Mouse (Mus musculus): Measurements from ENCODE around the gene Slc16a7. TPM values are rescaled to one million over a fixed set of nuclear protein-coding genes. Genes with fewer than 3 reads are reported as not detected.

Slc16a7 gene
- polyA plus RNA-seq, 1 experiment from 2014 or later = 6.1 TPM

- WGBS = 89% methylated on average over 9 of the region's 9 CpGs
- no peak overlapping the region for H3K27ac ChIP-seq (ENCODE audit: low read depth, low read length)
- no peaks in the 10 kb centered on the region for H3K4me1 ChIP-seq (ENCODE audit: control insufficient read depth, insufficient read depth, low read length)
- no peak for ATAC-seq (ENCODE audit: low FRiP score, low TSS enrichment)
- no peak overlapping the region for H3K9ac ChIP-seq (ENCODE audit: low read depth, low read length)
- H3K9me3 ChIP-seq (ENCODE audit: control insufficient read depth, low read length) = no peaks in the 10 kb centered on the region
- no peak overlapping the region for H3K4me3 ChIP-seq (ENCODE audit: low read length)
- no peaks in the 10 kb centered on the region for H3K27me3 ChIP-seq (ENCODE audit: control insufficient read depth, insufficient read depth, low read length)
- H3K4me2 ChIP-seq (replicated peaks; ENCODE audit: low read depth, low read length) = no peak overlapping the region
- no peaks in the 10 kb centered on the region for H3K36me3 ChIP-seq (ENCODE audit: control insufficient read depth, insufficient read depth, low read length)
Measured at GRCm38 (mm10) chr10:125290320-125290719, 98.9 kb downstream of the Slc16a7 start.

DNA sequence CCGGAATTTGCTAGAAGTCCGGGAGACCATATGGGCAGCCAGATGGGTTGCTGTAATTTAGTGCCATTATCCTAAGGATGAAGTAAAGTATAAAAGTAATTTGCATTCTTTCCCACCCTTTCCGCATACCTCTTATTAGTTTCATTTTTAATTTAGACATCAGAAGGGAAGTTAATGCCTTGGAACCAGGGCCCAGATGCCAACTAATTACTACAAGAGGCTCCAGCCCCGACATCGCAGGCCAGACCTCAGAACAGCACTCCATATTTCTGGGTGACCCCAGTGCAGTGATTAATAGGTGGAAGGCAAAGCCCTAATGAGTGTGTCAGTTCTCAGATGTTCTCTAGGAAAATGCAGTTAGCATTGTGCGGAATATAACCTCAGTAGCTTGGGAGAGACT lies 100.7 kb downstream of the Slc16a7 start:
- Histone ChIP-seq H3K4me1 (ENCODE audit: control insufficient read depth, insufficient read depth, low read length) (no peaks in the 10 kb centered on the region), H3K9me3 (ENCODE audit: control insufficient read depth, low read length) (no peaks in the 10 kb centered on the region), H3K4me2 (replicated peaks; ENCODE audit: low read depth, low read length) (no peak overlapping the region), H3K27me3 (ENCODE audit: control insufficient read depth, insufficient read depth, low read length) (no peaks in the 10 kb centered on the region), H3K36me3 (ENCODE audit: control insufficient read depth, insufficient read depth, low read length) (no peaks in the 10 kb centered on the region), H3K9ac (ENCODE audit: low read depth, low read length) (no peak overlapping the region), H3K27ac (ENCODE audit: low read depth, low read length) (no peak overlapping the region), H3K4me3 (ENCODE audit: low read length) (no peak overlapping the region)
- ATAC-seq (ENCODE audit: low FRiP score, low TSS enrichment) = no peak
- WGBS = 76% methylated on average over 6 of the region's 6 CpGs

DNA sequence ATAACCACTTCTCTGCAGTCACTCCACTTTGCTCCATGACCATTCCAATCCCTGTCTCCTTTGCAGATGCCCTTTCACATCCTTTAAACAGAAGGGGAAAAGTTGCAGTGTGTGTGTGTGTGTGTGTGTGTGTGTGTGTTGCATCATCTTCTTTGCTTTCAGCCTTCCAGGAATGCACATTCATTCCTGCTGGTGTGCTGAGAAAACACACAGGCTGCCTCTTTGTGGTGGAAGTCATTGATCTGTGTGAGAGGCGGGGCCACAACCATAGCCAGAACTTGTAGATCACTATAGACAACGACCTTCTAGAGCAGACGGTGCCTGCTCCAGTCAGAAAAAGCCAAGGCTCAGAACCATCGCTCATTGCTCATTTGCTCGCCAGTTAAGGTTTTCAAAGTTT lies 103.9 kb downstream of the Slc16a7 start:
- no peaks in the 10 kb centered on the region for H3K36me3 ChIP-seq (ENCODE audit: control insufficient read depth, insufficient read depth, low read length)
- no peak overlapping the region for H3K4me3 ChIP-seq (ENCODE audit: low read length)
- no peak overlapping the region for H3K9ac ChIP-seq (ENCODE audit: low read depth, low read length)
- no peak for ATAC-seq (ENCODE audit: low FRiP score, low TSS enrichment)
- H3K4me1 ChIP-seq (ENCODE audit: control insufficient read depth, insufficient read depth, low read length) = no peaks in the 10 kb centered on the region
- WGBS = 76% methylated on average over 5 of the region's 5 CpGs
- no peak overlapping the region for H3K27ac ChIP-seq (ENCODE audit: low read depth, low read length)
- no peaks in the 10 kb centered on the region for H3K9me3 ChIP-seq (ENCODE audit: control insufficient read depth, low read length)
- H3K27me3 ChIP-seq (ENCODE audit: control insufficient read depth, insufficient read depth, low read length) = no peaks in the 10 kb centered on the region
- H3K4me2 ChIP-seq (replicated peaks; ENCODE audit: low read depth, low read length) = no peak overlapping the region

- no peaks in the 10 kb centered on the region for H3K27me3 ChIP-seq (ENCODE audit: control insufficient read depth, insufficient read depth, low read length)
- no peaks in the 10 kb centered on the region for H3K4me1 ChIP-seq (ENCODE audit: control insufficient read depth, insufficient read depth, low read length)
- H3K27ac ChIP-seq (ENCODE audit: low read depth, low read length) = no peak overlapping the region
- H3K9me3 ChIP-seq (ENCODE audit: control insufficient read depth, low read length) = no peaks in the 10 kb centered on the region
- no peak overlapping the region for H3K9ac ChIP-seq (ENCODE audit: low read depth, low read length)
- no peak overlapping the region for H3K4me2 ChIP-seq (replicated peaks; ENCODE audit: low read depth, low read length)
- no peaks in the 10 kb centered on the region for H3K36me3 ChIP-seq (ENCODE audit: control insufficient read depth, insufficient read depth, low read length)
- WGBS = 86% methylated on average over 12 of the region's 12 CpGs
- no peak for ATAC-seq (ENCODE audit: low FRiP score, low TSS enrichment)
- no peak overlapping the region for H3K4me3 ChIP-seq (ENCODE audit: low read length)
Measured at GRCm38 (mm10) chr10:125275149-125275848, 114.0 kb downstream of the Slc16a7 start.

DNA sequence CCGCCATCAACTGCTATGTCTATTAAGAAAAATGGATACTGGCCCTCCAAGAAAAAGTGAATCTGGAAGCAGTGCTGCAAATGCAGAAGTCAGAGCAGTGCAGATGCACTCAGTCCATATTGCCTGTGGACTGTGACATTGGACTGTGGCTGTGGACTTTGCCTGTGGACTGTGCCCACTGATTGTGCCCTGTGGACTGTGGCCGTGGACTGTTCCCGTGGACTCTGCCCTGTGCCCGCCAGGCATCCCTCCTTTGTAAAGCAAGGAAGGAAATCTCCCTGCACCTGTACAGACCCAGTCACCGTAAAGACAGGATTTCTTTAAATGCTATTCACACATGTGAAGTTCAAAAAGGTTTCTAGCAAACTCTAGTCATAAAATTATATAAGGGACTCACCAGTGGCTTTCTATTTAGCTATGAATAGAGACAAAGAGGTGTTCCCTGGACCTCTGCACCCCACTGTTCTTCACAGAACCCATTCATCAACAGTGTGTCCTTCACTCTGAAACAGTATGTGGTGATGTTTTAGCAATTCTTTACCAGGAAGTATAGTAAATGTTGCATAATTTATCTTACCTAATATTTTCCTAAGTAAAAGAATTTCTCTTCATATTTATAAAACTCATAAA lies 114.6 kb downstream of the Slc16a7 start:
- 94% methylated on average over 5 of the region's 5 CpGs for WGBS
- ATAC-seq (ENCODE audit: low FRiP score, low TSS enrichment) = no peak

DNA sequence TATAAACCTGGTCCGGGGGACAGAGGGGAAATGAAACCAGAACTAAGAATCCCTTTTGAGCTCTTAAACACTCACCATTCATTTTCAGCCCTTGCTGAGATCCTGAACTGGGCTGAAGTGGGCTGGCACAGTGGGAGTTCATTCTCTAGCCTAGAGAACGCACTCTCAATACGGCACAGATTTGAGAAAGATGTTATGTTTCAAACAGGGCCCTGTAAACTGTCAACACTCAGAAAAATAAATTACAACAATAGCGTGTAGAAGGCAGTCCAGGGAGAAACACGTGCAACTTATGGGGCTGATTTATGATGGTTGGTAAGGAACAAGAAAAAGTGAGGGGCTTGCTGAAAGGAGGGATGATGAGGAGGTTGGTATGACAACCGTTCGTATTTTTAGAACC lies 115.5 kb downstream of the Slc16a7 start:
- H3K4me3 ChIP-seq (ENCODE audit: low read length) = no peak overlapping the region
- no peak for ATAC-seq (ENCODE audit: low FRiP score, low TSS enrichment)
- WGBS = 59% methylated on average over 7 of the region's 7 CpGs

More for the DNA sequence above, 114.6 kb downstream of the Slc16a7 start:
- H3K4me2 ChIP-seq (replicated peaks; ENCODE audit: low read depth, low read length) = no peak overlapping the region
- H3K9me3 ChIP-seq (ENCODE audit: control insufficient read depth, low read length) = no peaks in the 10 kb centered on the region
- no peak overlapping the region for H3K9ac ChIP-seq (ENCODE audit: low read depth, low read length)
- H3K36me3 ChIP-seq (ENCODE audit: control insufficient read depth, insufficient read depth, low read length) = no peaks in the 10 kb centered on the region
- no peaks in the 10 kb centered on the region for H3K4me1 ChIP-seq (ENCODE audit: control insufficient read depth, insufficient read depth, low read length)
- H3K27ac ChIP-seq (ENCODE audit: low read depth, low read length) = no peak overlapping the region
- H3K4me3 ChIP-seq (ENCODE audit: low read length) = no peak overlapping the region
- no peaks in the 10 kb centered on the region for H3K27me3 ChIP-seq (ENCODE audit: control insufficient read depth, insufficient read depth, low read length)

DNA sequence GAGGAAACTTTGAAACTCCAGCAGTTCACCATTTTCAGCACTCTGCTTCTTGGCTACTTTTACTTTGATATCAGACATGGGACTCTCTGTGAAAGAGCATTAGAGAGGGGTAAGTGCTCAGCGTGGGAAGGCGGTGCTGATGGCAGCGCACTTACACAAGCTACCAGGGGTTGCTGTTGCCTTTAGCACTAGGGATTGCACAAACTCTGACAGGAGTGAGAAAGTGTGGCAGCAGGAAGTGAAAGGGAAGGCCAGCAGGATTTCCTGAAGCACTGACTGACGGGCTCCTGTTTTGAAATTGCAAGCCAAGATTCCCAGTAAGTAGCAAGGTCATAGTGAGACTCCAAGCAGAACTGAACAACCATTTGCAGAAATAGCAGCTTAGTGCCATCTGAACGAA lies 117.8 kb downstream of the Slc16a7 start:
- H3K27me3 ChIP-seq (ENCODE audit: control insufficient read depth, insufficient read depth, low read length) = no peaks in the 10 kb centered on the region
- no peak overlapping the region for H3K27ac ChIP-seq (ENCODE audit: low read depth, low read length)
- no peaks in the 10 kb centered on the region for H3K36me3 ChIP-seq (ENCODE audit: control insufficient read depth, insufficient read depth, low read length)
- H3K4me2 ChIP-seq (replicated peaks; ENCODE audit: low read depth, low read length) = no peak overlapping the region
- no peak overlapping the region for H3K9ac ChIP-seq (ENCODE audit: low read depth, low read length)
- H3K9me3 ChIP-seq (ENCODE audit: control insufficient read depth, low read length) = no peaks in the 10 kb centered on the region
- no peaks in the 10 kb centered on the region for H3K4me1 ChIP-seq (ENCODE audit: control insufficient read depth, insufficient read depth, low read length)
- ATAC-seq (ENCODE audit: low FRiP score, low TSS enrichment) = no peak
- H3K4me3 ChIP-seq (ENCODE audit: low read length) = no peak overlapping the region
- 76% methylated on average over 5 of the region's 5 CpGs for WGBS

More for the DNA sequence above, 115.5 kb downstream of the Slc16a7 start:
- Histone ChIP-seq H3K9me3 (ENCODE audit: control insufficient read depth, low read length) (no peaks in the 10 kb centered on the region), H3K27me3 (ENCODE audit: control insufficient read depth, insufficient read depth, low read length) (no peaks in the 10 kb centered on the region), H3K4me2 (replicated peaks; ENCODE audit: low read depth, low read length) (no peak overlapping the region), H3K9ac (ENCODE audit: low read depth, low read length) (no peak overlapping the region), H3K4me1 (ENCODE audit: control insufficient read depth, insufficient read depth, low read length) (no peaks in the 10 kb centered on the region), H3K36me3 (ENCODE audit: control insufficient read depth, insufficient read depth, low read length) (no peaks in the 10 kb centered on the region), H3K27ac (ENCODE audit: low read depth, low read length) (no peak overlapping the region)

DNA sequence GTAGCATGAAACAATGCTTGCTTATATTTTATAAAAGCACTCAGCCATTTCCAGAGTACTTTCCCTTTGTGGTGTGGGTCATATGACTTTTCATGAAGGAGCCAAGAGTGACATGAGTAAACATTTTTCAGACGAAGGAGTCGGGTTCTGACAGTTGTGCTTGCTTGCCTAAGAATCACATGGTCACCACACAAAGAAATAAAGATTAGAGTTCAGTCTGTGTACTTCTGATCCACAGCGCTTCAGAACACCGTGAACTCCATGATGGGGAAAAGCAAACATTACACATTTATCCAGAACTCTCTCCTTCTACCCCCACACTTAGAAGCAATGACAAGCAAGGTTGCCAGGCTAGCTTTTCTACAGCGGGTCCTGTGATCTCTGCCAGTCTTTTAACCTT lies 119.0 kb downstream of the Slc16a7 start:
- WGBS = 67% methylated on average over 5 of the region's 5 CpGs
- Histone ChIP-seq H3K36me3 (ENCODE audit: control insufficient read depth, insufficient read depth, low read length) (no peaks in the 10 kb centered on the region), H3K27me3 (ENCODE audit: control insufficient read depth, insufficient read depth, low read length) (no peaks in the 10 kb centered on the region), H3K4me2 (replicated peaks; ENCODE audit: low read depth, low read length) (no peak overlapping the region), H3K27ac (ENCODE audit: low read depth, low read length) (no peak overlapping the region), H3K4me3 (ENCODE audit: low read length) (no peak overlapping the region), H3K9ac (ENCODE audit: low read depth, low read length) (no peak overlapping the region), H3K9me3 (ENCODE audit: control insufficient read depth, low read length) (no peaks in the 10 kb centered on the region), H3K4me1 (ENCODE audit: control insufficient read depth, insufficient read depth, low read length) (no peaks in the 10 kb centered on the region)
- ATAC-seq (ENCODE audit: low FRiP score, low TSS enrichment) = no peak

- WGBS = 73% methylated on average over 4 of the region's 4 CpGs
- no peak for ATAC-seq (ENCODE audit: low FRiP score, low TSS enrichment)
- Histone ChIP-seq H3K4me2 (replicated peaks; ENCODE audit: low read depth, low read length) (no peak overlapping the region), H3K27ac (ENCODE audit: low read depth, low read length) (no peak overlapping the region), H3K9ac (ENCODE audit: low read depth, low read length) (no peak overlapping the region), H3K9me3 (ENCODE audit: control insufficient read depth, low read length) (no peaks in the 10 kb centered on the region), H3K4me1 (ENCODE audit: control insufficient read depth, insufficient read depth, low read length) (no peaks in the 10 kb centered on the region), H3K27me3 (ENCODE audit: control insufficient read depth, insufficient read depth, low read length) (no peaks in the 10 kb centered on the region), H3K36me3 (ENCODE audit: control insufficient read depth, insufficient read depth, low read length) (no peaks in the 10 kb centered on the region), H3K4me3 (ENCODE audit: low read length) (no peak overlapping the region)
Measured at GRCm38 (mm10) chr10:125266322-125266721, 122.9 kb downstream of the Slc16a7 start.
